Mouse (Mus musculus) C2C12 (cell line): ENCODE data around the gene Llgl2. TPM values are rescaled to one million over a fixed set of nuclear protein-coding genes. Genes with fewer than 3 reads are reported as not detected.

Experiments used
- H3K27me3 ChIP-seq: one replicate; pipeline ENCODE4 v1.6.1; 2011; ENCODE audit not compliant: control insufficient read depth, insufficient read depth, insufficient read length
- H3K36me3 ChIP-seq: one replicate; pipeline ENCODE4 v1.6.1; 2011; ENCODE audit not compliant: control insufficient read depth, insufficient read depth
- H3K4me3 ChIP-seq: one replicate; pipeline ENCODE4 v1.5.1; 2011; ENCODE audit warnings: mild to moderate bottlenecking, control low read depth; ENCODE audit not compliant: poor library complexity, insufficient read depth, severe bottlenecking
- H3K79me2 ChIP-seq: one replicate; pipeline ENCODE4 v1.6.1; 2011; ENCODE audit not compliant: control insufficient read depth, insufficient read depth
- H3K79me3 ChIP-seq: one replicate; pipeline ENCODE4 v1.6.1; 2011; ENCODE audit warnings: low read depth, control low read depth
- H3ac ChIP-seq: one replicate; pipeline ENCODE3; 2011; ENCODE audit warnings: low read depth; ENCODE audit not compliant: control insufficient read depth, insufficient read length
- CEBPB ChIP-seq: IDR thresholded peaks from one replicate; pipeline ENCODE4 v1.6.1; 2011; ENCODE audit warnings: low read depth, mild to moderate bottlenecking, control low read depth, moderate library complexity
- CTCF ChIP-seq: IDR thresholded peaks from one replicate; pipeline ENCODE4 v1.5.1; 2011; ENCODE audit not compliant: control insufficient read depth, insufficient read depth, insufficient read length
- FOSL1 ChIP-seq: IDR thresholded peaks from one replicate; pipeline ENCODE4 v1.8.0; 2011; ENCODE audit warnings: mild to moderate bottlenecking, low read length; ENCODE audit not compliant: poor library complexity, insufficient read depth, severe bottlenecking
- MAX ChIP-seq: IDR thresholded peaks from one replicate; pipeline ENCODE4 v1.6.1; 2011; ENCODE audit warnings: mild to moderate bottlenecking, control low read depth
- MYOD1 ChIP-seq: IDR thresholded peaks from one replicate; pipeline ENCODE4 v1.6.1; 2011; ENCODE audit warnings: low read depth; ENCODE audit not compliant: control insufficient read depth, insufficient read length
- MYOG ChIP-seq: IDR thresholded peaks from one replicate; pipeline ENCODE4 v1.6.1; 2011; ENCODE audit not compliant: control insufficient read depth, insufficient read length; ENCODE audit errors: extremely low read depth
- USF1 ChIP-seq: IDR thresholded peaks from one replicate; pipeline ENCODE4 v1.6.1; 2011; ENCODE audit warnings: low read depth, mild to moderate bottlenecking, control low read depth, moderate library complexity
- polyA plus RNA-seq: library from polyadenylated mRNA; unstranded; fragments of >200 nt; fragmentation: generic; extraction: Trizol; gene quantifications from one replicate; pipeline ENCODE4 v1.2.1, GENCODE M21; 2012; ENCODE audit warnings: missing spikeins

The Llgl2 gene
- polyA plus RNA-seq, 1 experiment, result 0.51 TPM

DNA sequence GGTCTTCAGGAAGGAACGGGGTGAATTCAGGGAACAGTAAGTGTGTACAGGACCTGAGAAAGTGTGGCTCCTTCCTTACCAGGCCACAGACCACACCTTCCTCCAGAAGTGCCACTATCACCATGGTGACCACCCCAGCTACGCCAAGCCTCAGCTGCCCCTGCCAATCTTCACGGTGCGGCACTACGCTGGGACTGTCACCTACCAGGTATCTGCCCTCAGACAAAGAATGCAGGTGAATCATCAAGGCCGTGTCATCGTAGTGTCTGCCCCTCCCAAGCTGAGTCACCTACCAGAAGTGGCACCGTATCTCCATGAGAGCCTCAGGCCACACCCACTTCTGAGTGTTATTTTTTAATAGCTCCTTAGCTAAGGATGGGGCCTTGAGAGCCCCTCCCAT, 45.5 kb downstream of the Llgl2 start:
- peak; percentile 100 for TF ChIP-seq MYOD1
- TF ChIP-seq FOSL1, result peak; percentile 35
- TF ChIP-seq MAX, result no peak
- TF ChIP-seq MYOG, result no peak
- no peak for TF ChIP-seq CEBPB
- TF ChIP-seq USF1, result no peak
- TF ChIP-seq CTCF, result no peak
- Histone ChIP-seq H3ac (no peak overlapping the region), H3K27me3 (peaks cover 34% of the 10 kb centered on the region), H3K79me2 (no peaks in the 10 kb centered on the region), H3K36me3 (no peaks in the 10 kb centered on the region), H3K4me3 (no peak overlapping the region), H3K79me3 (no peaks in the 10 kb centered on the region)

DNA sequence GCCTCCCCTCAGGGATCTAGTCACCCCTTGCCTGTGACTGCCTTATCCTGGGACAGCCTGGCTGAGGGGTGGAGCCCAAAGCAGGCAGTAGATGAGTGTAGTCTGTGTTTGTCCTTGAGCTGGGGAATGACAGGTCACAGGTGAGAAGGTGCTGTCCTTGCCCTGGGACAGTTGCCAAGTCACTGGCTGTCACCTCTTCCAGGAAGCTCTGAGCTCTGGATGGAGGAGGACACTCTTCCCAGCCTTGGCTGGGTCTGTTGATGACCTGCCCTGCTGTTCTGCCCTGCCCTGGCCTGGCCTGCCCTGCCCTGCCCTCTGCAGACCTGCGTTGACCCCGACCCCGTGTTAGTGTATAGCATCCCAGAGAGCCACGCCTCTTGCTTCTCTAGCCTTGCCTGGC, 48.6 kb downstream of the Llgl2 start:
- Histone ChIP-seq H3K36me3 (no peaks in the 10 kb centered on the region), H3K79me2 (no peaks in the 10 kb centered on the region), H3ac (no peak overlapping the region), H3K79me3 (no peaks in the 10 kb centered on the region), H3K4me3 (no peak overlapping the region), H3K27me3 (peaks cover 29% of the 10 kb centered on the region)
- no peak for TF ChIP-seq MYOG
- TF ChIP-seq MYOD1, result no peak
- no peak for TF ChIP-seq FOSL1
- TF ChIP-seq CEBPB, result no peak
- TF ChIP-seq CTCF, result no peak
- no peak for TF ChIP-seq MAX
- TF ChIP-seq USF1, result no peak

DNA sequence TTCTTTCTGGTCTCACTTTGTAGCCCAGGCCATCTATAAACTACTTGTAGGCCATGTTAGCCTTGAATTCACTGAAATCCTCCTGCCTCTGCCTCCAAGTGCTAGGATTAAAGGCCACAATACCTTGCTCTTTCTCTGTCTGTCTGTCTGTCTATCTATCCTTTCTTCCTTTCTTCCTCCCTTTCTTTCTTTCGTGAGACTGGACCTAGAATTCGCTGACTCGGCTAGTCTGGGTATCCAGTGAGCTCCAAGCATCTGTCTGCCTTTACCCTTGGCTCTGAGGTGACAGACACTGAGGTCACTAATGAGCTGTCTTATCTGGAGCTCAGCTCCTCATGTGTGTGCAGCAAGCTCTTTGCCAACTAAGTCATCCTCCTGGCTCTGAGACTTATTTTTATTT, 52.1 kb downstream of the Llgl2 start:
- no peaks in the 10 kb centered on the region for H3K79me2 ChIP-seq
- no peaks in the 10 kb centered on the region for H3K36me3 ChIP-seq
- no peaks in the 10 kb centered on the region for H3K79me3 ChIP-seq
- H3K4me3 ChIP-seq, result no peak overlapping the region
- peaks cover 55% of the 10 kb centered on the region for H3K27me3 ChIP-seq
- TF ChIP-seq USF1, result no peak
- no peak for TF ChIP-seq MYOD1
- TF ChIP-seq CTCF, result no peak
- TF ChIP-seq CEBPB, result no peak
- no peak for TF ChIP-seq MAX
- no peak for TF ChIP-seq FOSL1
- TF ChIP-seq MYOG, result no peak
- H3ac ChIP-seq, result no peak overlapping the region

DNA sequence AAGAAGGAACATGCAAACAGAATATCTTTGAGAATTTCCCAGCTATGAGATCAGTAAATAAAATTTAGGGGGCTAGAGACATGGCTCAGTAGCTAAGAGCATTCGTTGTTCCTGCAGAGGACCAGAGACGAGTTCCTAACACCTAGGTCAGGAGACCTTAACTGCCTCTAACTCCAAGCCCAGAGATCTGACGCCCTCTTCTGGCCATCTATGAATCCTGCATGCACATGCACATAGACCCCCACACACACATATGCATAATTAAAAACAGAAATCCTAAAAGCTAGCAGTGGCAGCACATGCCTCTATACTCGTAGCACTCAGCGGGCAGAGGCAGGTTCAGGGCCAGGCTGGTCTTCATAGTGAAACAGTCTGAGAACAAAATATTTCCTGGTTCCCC, 52.6 kb downstream of the Llgl2 start:
- H3K4me3 ChIP-seq, result no peak overlapping the region
- TF ChIP-seq CTCF (no peak), MAX (no peak), MYOG (no peak)
- no peak overlapping the region for H3ac ChIP-seq
- no peaks in the 10 kb centered on the region for H3K79me3 ChIP-seq
- H3K79me2 ChIP-seq, result no peaks in the 10 kb centered on the region
- H3K36me3 ChIP-seq, result no peaks in the 10 kb centered on the region
- peaks cover 55% of the 10 kb centered on the region for H3K27me3 ChIP-seq

DNA sequence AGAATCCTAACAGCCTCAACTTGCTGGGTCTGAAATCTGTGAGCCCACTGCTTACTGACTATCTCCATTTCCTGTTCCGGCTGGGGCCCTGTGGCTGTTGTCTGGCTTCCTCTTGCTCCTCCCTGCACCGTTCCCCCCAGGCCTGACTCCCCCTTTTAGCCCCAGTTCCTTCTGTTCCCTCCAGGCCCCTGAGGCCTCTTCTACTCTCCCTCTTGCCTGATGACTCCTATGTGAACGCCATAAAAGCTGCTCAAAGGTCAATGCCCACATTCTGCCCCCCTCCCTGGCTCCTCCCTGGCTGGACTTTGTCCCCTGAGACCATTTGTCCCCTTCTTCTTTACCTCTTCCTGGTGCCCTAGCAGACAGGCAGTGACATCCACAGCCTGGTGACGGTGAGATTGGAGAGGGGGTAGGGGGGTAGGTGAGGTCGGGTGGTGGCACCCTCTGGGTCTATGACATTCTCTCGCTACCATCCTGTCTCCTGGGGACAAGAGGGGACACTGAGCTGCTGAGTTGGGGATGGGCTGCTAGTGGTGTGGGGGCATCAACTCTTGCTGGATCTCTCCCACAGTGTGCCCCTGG, 53.4 kb downstream of the Llgl2 start:
- Histone ChIP-seq H3K79me2 (no peaks in the 10 kb centered on the region), H3K27me3 (peaks cover 63% of the 10 kb centered on the region), H3K4me3 (no peak overlapping the region), H3K36me3 (no peaks in the 10 kb centered on the region), H3ac (no peak overlapping the region), H3K79me3 (no peaks in the 10 kb centered on the region)
- no peak for TF ChIP-seq MYOD1
- TF ChIP-seq FOSL1, result no peak
- no peak for TF ChIP-seq MAX
- TF ChIP-seq MYOG, result no peak
- TF ChIP-seq CTCF, result no peak
- TF ChIP-seq CEBPB, result no peak
- no peak for TF ChIP-seq USF1

DNA sequence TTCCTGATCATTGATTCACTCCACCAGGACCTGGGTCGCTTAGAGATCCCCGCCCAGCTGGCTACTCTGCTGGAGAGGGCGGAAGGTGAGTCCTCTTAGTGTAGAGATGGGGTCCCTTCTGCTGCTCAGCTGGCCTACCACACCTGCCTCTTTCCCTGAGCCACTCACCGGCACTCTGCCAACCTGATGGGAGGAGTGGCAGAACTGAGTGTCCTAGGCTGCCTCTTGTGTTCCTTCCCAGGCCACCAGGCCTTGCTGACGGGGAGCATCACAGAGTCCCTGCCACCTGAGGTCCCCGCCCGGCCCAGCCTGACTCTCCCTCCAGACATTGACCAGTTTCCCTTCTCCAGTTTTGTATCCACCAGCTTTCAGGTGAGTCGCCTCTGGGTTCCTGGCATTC, 54.2 kb downstream of the Llgl2 start:
- Histone ChIP-seq H3K79me3 (no peaks in the 10 kb centered on the region), H3K36me3 (no peaks in the 10 kb centered on the region), H3K27me3 (peaks cover 71% of the 10 kb centered on the region), H3K79me2 (no peaks in the 10 kb centered on the region), H3ac (no peak overlapping the region), H3K4me3 (no peak overlapping the region)
- TF ChIP-seq FOSL1, result no peak
- TF ChIP-seq MYOG, result no peak
- no peak for TF ChIP-seq MYOD1
- TF ChIP-seq USF1, result no peak
- TF ChIP-seq MAX, result no peak
- TF ChIP-seq CEBPB, result no peak
- no peak for TF ChIP-seq CTCF
